Mouse (Mus musculus) forebrain, embryonic 11.5 days (tissue): Measurements from ENCODE around the gene Klrb1a. TPM values are rescaled to one million over a fixed set of nuclear protein-coding genes. Genes with fewer than 3 reads are reported as not detected.

Experiments used
- polyA plus RNA-seq: library from polyadenylated mRNA; unstranded; fragments of >200 nt; fragmentation: Nextera tagmentation; extraction: Ambion mirVana; gene quantifications from 2 replicates; pipeline ENCODE4 v1.2.1, GENCODE M21; 2014

The Klrb1a gene
- polyA plus RNA-seq, 1 experiment from 2014 or later, result not detected

Other genes starting within 250 kb of the Klrb1a start
- gene Tex52, start 248.1 kb downstream of the Klrb1a start, polyA plus RNA-seq, result 0.51 and 0.84 TPM in 2 replicates
- gene Gm44596, start 248.0 kb downstream of the Klrb1a start, polyA plus RNA-seq, result not detected in 2 replicates
- gene Nrip2, start 224.2 kb downstream of the Klrb1a start, polyA plus RNA-seq, result 2.7 and 3.8 TPM in 2 replicates
- 34.6 and 35.3 TPM in 2 replicates for gene Itfg2, start 198.6 kb downstream of the Klrb1a start, polyA plus RNA-seq
- gene Fkbp4, start 184.9 kb downstream of the Klrb1a start, polyA plus RNA-seq, result 601 and 640 TPM in 2 replicates
- 0.05 TPM in 1 of 2 replicates, not detected in the other for gene Pzp, start 96.8 kb downstream of the Klrb1a start, polyA plus RNA-seq
- not detected in 2 replicates for gene A2ml1, start 41.9 kb downstream of the Klrb1a start, polyA plus RNA-seq
- gene Clec2h, start 38.9 kb upstream of the Klrb1a start, polyA plus RNA-seq, result not detected in 2 replicates
- not detected in 2 replicates for gene Klrb1, start 99.5 kb upstream of the Klrb1a start, polyA plus RNA-seq
- not detected in 2 replicates for gene Klrb1c, start 165.7 kb upstream of the Klrb1a start, polyA plus RNA-seq
- not detected in 2 replicates for gene Gm44511, start 202.8 kb upstream of the Klrb1a start, polyA plus RNA-seq
- not detected in 2 replicates for gene Klrb1b, start 202.8 kb upstream of the Klrb1a start, polyA plus RNA-seq